Mouse (Mus musculus): Measurements from ENCODE around the gene Car7.
A peak's percentile ranks its signal among the peaks of the same experiment; 100 is the strongest.

Car7 gene

GRCm38 (mm10) chr8:104533971-104534778, at the start of gene Car7, which contains the start of gene Nae1:
Gene Car7, plus strand, starts transcription at chr8:104534689.
Gene Nae1, minus strand, starts transcription at chr8:104534637.
- DNase-seq (ENCODE audit: low spot score in 2 of 2) = peak; percentile 88 to 92

DNA sequence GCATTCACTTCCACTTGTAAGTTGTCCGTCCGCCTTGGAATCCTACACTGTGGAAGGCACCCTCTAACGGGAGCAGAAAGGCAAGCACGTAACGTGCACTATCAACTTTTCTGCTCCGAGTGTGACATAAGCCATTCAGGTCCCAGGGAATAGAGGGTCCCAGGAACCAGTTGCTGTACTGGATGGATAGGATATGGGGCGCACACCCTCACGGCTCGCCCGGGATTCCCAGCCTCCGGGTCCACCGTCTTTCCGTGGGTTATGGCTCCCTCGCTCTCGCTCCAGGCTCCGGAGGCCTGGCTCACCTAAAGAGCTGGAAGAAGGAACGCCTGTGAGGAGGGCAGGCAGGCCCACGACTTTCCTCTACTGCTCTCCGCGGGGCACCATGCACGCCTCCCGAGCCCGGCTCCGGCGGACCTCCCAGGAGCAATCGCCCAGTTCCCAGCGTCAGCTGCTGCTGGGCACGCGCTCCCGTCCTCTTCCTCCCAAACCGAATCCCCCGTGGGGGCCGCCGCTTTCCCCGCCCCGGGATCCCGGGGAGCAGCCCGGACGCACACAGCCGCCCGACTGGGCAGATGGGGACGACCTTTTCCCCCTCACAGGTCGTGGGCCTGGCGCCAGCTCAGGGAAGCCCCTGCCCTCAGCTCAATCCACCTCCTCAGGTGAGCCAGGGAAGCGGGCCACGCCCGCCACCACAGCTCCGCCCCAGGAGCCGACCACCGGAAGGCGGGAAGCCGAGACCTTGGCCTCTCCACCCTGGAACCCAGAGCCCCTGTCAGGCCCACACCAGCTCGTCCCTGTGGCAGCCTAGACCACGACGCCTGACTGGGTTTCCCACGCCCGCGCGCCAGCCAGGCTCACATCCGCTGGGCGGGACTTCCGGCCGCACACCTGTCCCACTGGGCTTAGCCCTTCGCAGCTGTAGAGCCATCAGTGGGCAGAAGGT, 25.2 kb upstream of the Car7 start, which contains the start of gene Terb1:
TSS of gene Terb1 (minus strand) at position 850 of the 946 bp plus-strand sequence.
- DNase-seq (ENCODE audit: low spot score in 2 of 2) = peak; percentile 11 to 16

- DNase-seq (ENCODE audit: low spot score in 2 of 2) = no peak
Observed at GRCm38 (mm10) chr8:104510134-104510533, 24.4 kb upstream of the Car7 start.

GRCm38 (mm10) chr8:104517872-104518271, 16.6 kb upstream of the Car7 start:
- no peak for DNase-seq (ENCODE audit: low spot score in 2 of 2)

DNA sequence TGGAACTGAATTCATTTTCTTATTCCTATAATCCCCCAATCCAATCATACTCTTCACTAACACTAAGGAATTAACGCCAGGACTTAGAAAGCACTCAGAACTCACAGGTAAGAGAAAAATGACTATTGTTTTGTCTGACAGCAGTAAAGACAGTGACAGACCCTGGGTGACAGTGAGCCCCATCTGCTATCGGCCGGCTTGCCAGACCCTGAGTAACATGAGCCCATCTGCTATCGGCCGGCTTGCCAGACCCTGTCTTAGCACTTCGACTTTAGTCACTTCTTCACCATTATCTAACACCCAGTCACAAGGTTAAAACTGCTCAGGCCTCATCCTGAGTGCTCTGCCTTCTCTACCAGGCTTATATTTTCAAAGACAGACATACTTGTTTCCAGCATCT, 4.8 kb upstream of the Car7 start:
- no peak for DNase-seq (ENCODE audit: low spot score in 2 of 2)

- no peak for DNase-seq (ENCODE audit: low spot score in 2 of 2)
Observed at GRCm38 (mm10) chr8:104533551-104533950, 938 bp upstream of the Car7 start.

GRCm38 (mm10) chr8:104534779-104535141, 271 bp downstream of the Car7 start:
- no peak for DNase-seq (ENCODE audit: low spot score in 2 of 2)

DNA sequence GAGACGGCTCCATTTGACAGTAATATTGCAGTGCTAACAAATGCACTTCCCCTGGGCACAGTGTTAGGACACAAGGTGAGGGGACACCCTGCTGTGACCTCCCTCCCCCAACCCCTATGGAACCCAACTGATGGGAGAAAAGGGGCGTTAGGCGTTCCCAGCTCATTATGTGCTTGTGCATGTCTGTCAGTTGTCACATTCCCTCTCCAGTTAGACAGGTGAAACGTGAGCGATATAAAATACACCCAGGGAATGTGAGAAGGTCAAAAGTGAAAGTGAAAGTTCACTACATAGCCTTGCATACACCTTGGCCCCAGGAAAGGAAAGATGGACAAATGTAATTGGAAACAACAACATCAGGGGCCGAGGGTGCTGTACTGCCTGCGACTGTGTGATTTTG, 889 bp downstream of the Car7 start:
- no peak for DNase-seq (ENCODE audit: low spot score in 2 of 2)

DNA sequence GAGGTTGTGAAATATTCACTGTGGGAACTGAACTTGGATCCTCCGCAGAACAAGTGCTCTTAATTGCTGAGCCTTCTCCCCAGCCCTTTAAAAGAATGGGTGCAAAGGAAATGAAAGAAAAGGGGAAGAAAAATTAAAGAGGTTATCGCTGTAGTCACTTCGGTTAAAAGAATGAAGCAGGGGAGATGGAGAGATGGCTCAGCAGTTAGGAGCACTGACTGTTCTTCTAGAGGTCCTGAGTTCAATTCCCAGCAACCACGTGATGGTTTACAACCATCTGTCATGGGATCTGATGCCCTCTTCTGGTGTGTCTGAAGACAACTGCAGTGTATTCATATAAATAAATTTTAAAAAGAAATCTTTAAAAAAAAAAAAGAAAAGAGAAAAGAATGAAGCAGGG, 1.5 kb downstream of the Car7 start:
- no peak for DNase-seq (ENCODE audit: low spot score in 2 of 2)

DNA sequence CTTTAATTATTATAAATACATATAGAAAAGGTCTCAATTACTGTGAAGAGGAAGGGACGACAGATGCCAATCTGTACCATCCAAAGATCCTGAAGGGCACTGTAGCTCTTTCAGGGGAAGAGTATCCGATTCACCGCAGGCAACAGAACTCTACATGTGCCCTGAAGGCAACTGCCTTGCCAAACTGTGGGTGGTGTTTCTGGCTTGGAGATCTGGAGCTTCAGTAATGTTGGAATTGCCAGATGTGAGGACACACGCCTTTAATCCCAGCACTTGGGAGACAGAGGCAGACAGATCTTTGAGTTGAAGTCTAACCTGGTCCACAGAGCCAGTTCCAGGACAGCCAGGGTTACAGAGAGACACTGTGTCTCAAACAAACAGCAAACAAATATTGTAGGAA, 4.4 kb downstream of the Car7 start:
- no peak for DNase-seq (ENCODE audit: low spot score in 2 of 2)

DNA sequence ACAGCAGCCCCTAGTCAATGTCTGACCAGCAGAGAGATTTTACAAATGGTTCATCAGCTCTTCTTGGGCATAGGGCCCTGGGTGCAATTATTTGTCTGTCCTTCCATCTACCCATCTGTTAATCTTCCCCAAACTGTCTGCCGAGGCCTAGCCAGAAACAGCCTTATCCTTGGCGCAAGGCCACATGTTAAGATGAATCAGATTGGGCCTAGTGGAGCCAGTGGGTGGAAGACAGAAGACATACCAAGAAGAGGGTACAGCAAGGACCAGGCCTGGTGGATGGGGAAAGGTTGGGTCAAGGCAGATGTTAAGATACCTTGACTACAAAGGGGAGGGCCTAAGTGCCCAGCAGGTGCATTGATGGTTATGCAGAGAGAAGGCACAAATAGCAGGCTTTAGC, 5.1 kb downstream of the Car7 start:
- no peak for DNase-seq (ENCODE audit: low spot score in 2 of 2)

DNA sequence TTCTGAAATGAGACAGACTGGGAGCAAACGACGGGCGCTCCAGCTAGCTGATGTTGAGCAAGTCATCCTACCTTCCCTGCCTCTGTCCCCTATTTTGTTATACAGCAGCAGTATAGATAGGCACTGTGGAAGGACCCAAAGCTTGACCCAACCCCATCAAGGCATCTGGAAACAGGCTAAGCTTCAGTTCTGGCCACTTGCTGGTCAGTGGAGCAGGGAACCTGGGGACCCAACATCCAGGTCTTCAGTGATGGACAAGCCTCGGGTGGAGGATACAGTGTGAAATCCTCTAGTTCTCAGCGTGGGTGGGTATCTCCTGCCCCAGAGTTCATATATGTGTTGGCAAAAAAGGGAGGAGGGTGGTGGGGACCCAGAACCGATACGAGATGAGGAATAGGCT, 5.7 kb downstream of the Car7 start:
- no peak for DNase-seq (ENCODE audit: low spot score in 2 of 2)

DNA sequence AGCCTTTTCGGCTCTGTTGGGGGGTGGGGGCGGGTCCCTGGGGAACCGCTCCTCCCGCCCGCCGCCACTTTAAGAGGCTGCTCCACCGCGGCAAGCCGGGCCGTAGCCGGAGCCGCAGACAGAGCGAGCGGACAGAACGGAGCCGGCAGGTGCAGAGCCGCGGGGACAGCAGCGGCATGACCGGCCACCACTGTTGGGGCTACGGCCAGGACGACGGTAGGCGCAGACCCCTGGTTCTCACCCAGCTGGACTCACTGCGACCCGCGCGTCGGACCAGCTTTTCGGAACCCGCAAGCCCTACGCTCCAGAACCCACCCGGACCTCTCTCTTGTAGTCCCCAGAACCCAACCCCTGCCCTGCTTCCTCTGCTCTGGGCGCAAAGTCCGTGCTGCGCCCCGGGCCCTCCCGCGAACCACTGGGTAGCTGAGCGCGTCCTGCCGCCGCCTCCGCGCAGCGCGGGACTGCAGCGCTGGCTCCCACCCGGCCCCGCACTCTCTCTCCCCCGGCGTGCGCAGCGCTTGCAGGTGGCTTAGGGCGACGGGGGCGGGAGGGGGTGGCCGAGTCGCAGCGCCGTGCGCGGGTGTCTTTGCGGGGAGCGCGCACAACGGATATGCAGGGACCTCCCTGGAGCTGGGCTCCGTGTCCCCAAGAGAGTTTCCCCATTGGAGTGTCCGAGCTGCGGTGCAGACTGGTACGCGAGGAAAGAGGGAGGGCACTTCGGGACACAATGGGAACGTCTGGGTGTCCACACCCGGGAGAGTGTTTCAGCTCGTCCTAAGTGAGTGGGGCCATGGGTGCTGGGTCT, 6.4 kb downstream of the Car7 start:
- no peak for DNase-seq (ENCODE audit: low spot score in 2 of 2)

GRCm38 (mm10) chr8:104541515-104541880, 7.0 kb downstream of the Car7 start:
- DNase-seq (ENCODE audit: low spot score in 2 of 2) = no peak

GRCm38 (mm10) chr8:104542160-104542559, 7.7 kb downstream of the Car7 start:
- DNase-seq (ENCODE audit: low spot score in 2 of 2) = no peak

GRCm38 (mm10) chr8:104543440-104544045, 9.1 kb downstream of the Car7 start:
- DNase-seq (ENCODE audit: low spot score in 2 of 2) = no peak

GRCm38 (mm10) chr8:104555191-104555590, 20.7 kb downstream of the Car7 start:
- no peak for DNase-seq (ENCODE audit: low spot score in 2 of 2)

DNA sequence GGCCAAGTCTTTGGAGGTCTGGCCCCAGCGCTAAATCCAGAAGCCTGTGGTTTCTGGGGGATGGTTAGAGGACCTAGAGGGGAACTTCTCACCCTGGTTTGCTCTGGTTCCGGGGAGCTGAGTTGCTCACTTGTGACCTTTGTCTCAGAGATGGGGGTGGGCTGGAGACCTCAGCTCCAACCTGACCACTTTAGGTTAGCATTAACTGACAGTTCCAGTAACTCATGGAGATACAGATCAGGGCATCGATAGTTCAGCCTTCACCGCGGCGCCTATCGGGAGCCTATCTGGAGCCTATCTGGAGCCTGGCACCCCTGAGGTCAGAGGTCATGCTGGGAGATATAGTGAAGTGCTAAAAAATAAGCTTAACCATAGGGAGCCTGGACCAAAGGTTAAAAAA, 22.7 kb downstream of the Car7 start:
- no peak for DNase-seq (ENCODE audit: low spot score in 2 of 2)

- DNase-seq (ENCODE audit: low spot score in 2 of 2) = no peak
Observed at GRCm38 (mm10) chr8:104560731-104561130, 26.2 kb downstream of the Car7 start.

GRCm38 (mm10) chr8:104564633-104565456, 30.4 kb downstream of the Car7 start:
- peak; percentile 60 to 79 for DNase-seq (ENCODE audit: low spot score in 2 of 2)

- no peak for DNase-seq (ENCODE audit: low spot score in 2 of 2)
Observed at GRCm38 (mm10) chr8:104565457-104565798, 30.9 kb downstream of the Car7 start.

Data from spleen, postnatal 14 days (tissue).